Mouse (Mus musculus) forebrain, embryonic 11.5 days (tissue): ENCODE measurements around the gene Olfr13. TPM values are rescaled to one million over a fixed set of nuclear protein-coding genes. Genes with fewer than 3 reads are reported as not detected.
"Not testable (repeated sequence)": the region's sequence is repeated elsewhere in the genome, so short reads cannot be mapped to it uniquely, and the experiment has no call there.

ENCODE experiments used
- ATAC-seq: fragments of 200-750 bp; cut with Nextera tagmentation; replicated peaks from 2 replicates; pipeline ENCODE4 v1.8.0; 2017; ENCODE audit warnings: moderate TSS enrichment; ENCODE audit not compliant: low FRiP score
- DNase-seq: peaks from one replicate; pipeline ENCODE4 v3.0.0-alpha.2; 2017; ENCODE audit warnings: low spot score
- H3K27ac ChIP-seq: fragments of 300-500 bp; sonication (generic); 2 replicates; pipeline ENCODE4 v1.5.1; 2014; ENCODE audit warnings: low read depth, low read length
- H3K27me3 ChIP-seq: fragments of 300-500 bp; sonication (generic); 2 replicates; pipeline ENCODE4 v1.6.1; 2014; ENCODE audit warnings: mild to moderate bottlenecking, low read length, mixed read lengths; ENCODE audit not compliant: control insufficient read depth, insufficient read depth
- H3K36me3 ChIP-seq: fragments of 300-500 bp; sonication (generic); 2 replicates; pipeline ENCODE4 v1.6.1; 2014; ENCODE audit warnings: mild to moderate bottlenecking, low read length, moderate library complexity, mixed read lengths; ENCODE audit not compliant: control insufficient read depth, insufficient read depth
- H3K4me1 ChIP-seq: fragments of 300-500 bp; sonication (generic); replicated peaks from 2 replicates; pipeline ENCODE4 v1.6.1; 2014; ENCODE audit warnings: low read length, mixed read lengths; ENCODE audit not compliant: control insufficient read depth, insufficient read depth
- H3K4me2 ChIP-seq: fragments of 300-500 bp; sonication (generic); 2 replicates; pipeline ENCODE4 v1.6.1; 2014; ENCODE audit warnings: low read depth, mild to moderate bottlenecking, low read length, moderate library complexity, mixed read lengths; ENCODE audit not compliant: severe bottlenecking
- H3K4me3 ChIP-seq: fragments of 300-500 bp; sonication (generic); 2 replicates; pipeline ENCODE4 v1.5.1; 2014; ENCODE audit warnings: low read depth, low read length
- H3K9ac ChIP-seq: fragments of 300-500 bp; sonication (generic); 2 replicates; pipeline ENCODE4 v1.6.1; 2014; ENCODE audit warnings: low read length
- H3K9me3 ChIP-seq: fragments of 300-500 bp; sonication (generic); 2 replicates; pipeline ENCODE4 v1.6.1; 2016; ENCODE audit warnings: low read length, mixed read lengths; ENCODE audit not compliant: control insufficient read depth
- WGBS: fragments of 180-500 bp; shearing (Covaris S2); extraction: QIAGEN DNeasy Blood & Tissue Kit; methylation state at CpG from one replicate; pipeline ENCODE4 v1.1.7; 2014; 5-methylcytosine and 5-hydroxymethylcytosine counted together
- polyA plus RNA-seq: library from polyadenylated mRNA; unstranded; fragments of >200 nt; fragmentation: Nextera tagmentation; extraction: Ambion mirVana; gene quantifications from 2 replicates; pipeline ENCODE4 v1.2.1, GENCODE M21; 2014

Olfr13 gene
- not detected in 2 replicates for polyA plus RNA-seq

DNA sequence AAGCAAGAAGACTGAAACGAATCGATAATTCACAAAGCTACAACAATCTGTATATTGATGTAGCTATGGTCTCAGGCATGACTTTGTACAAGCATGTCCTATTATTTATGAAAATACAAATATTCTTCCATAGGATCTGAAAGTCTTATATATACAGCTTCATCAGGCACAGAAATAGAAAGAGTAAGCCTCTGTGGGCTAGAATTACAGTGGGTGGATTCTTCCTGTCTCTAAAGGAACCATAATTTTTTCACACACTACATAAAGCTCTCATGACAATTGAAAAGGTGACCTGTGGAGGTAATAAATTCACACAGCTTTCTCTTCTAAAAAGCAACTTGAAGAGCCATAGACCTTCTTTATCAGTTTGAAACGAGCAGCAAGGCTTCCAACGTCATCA lies at the start of gene Olfr13:
Gene Olfr13 (plus strand): TSS at position 301 of the 400 bp plus-strand sequence.
- Histone ChIP-seq H3K4me1 (no peaks in the 10 kb centered on the region), H3K27me3 (no peaks in the 10 kb centered on the region), H3K27ac (no peak within 1 kb of the TSS), H3K4me3 (no peak within 1 kb of the TSS), H3K36me3 (no peaks in the 10 kb centered on the region), H3K9me3 (no peaks in the 10 kb centered on the region), H3K4me2 (no peak within 1 kb of the TSS), H3K9ac (no peak within 1 kb of the TSS)
- 76% methylated on average over 4 of the region's 4 CpGs for WGBS
- DNase-seq: no peak
- ATAC-seq: no peak

DNA sequence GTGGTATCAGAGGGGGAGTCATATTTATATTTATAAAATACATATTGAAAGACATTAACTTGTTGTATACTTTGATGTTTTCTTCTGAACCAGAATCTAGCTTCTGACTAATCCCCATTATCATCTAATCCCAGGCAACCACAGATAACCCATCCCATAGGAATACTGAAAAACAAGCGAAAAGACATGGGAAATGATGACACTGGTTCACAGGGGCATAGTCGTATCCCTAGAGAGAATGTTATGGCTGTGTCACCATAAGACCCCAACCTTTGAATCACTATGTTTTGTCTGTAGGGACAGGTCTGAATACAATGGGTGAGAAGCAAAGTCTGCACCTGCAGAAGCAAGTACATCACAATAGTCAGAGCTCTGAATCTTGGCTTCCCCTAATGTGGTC lies 25.7 kb upstream of the Olfr13 start, which contains the start of gene Olfr237-ps1:
Gene Olfr237-ps1 (plus strand): TSS at position 301 of the 400 bp plus-strand sequence.
- H3K4me3 ChIP-seq, H3K9me3 ChIP-seq, DNase-seq, H3K27me3 ChIP-seq, H3K27ac ChIP-seq, ATAC-seq, H3K4me2 ChIP-seq, H3K36me3 ChIP-seq, H3K4me1 ChIP-seq, H3K9ac ChIP-seq: not testable (repeated sequence)
- 80% methylated on average over 2 of the region's 2 CpGs for WGBS

DNA sequence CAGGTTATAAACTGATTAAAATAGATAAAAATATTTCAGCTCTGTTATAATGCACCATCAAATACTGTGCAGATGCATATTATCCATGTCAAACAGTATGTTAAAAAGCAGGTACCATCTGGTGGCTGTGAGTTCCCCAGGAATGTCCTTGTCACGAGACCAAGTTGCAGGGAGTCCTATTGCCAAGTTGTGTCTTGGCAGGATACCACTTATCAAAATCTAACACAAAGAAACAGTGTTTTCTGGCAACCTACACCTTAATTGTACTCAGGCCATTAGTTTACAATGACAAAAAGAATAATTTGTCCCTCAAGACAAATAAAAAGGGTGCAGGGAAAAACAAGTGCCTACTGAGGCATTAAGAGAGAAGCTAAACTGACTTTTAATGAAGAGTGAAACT lies 12.4 kb upstream of the Olfr13 start:
- Histone ChIP-seq H3K4me3 (no peak overlapping the region), H3K4me1 (no peaks in the 10 kb centered on the region), H3K27me3 (no peaks in the 10 kb centered on the region), H3K9ac (no peak overlapping the region), H3K36me3 (no peaks in the 10 kb centered on the region), H3K4me2 (no peak overlapping the region), H3K27ac (no peak overlapping the region), H3K9me3 (no peaks in the 10 kb centered on the region)
- ATAC-seq (no peak), DNase-seq (no peak)
- WGBS: 65% methylated on average over 1 of the region's 1 CpGs

DNA sequence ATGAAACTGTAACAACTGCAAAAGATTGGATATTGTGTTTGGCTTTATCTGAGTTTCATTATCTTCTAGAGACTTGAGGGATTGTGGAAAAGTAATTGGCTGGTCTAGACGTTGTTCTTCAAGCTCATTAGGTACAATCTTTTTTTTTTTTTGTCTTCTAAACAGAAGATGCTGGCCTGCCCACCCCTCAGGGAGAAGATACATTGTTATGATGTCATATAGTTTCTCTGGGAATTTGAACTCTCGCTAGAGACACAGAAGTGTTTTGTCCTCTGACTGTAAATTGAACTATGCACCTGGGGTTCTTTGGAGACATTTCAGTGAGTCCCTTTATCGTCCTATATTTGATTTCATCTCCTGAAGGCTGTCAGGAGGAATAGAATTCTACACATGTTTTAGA lies 9.0 kb upstream of the Olfr13 start, which contains the start of gene Olfr437:
Gene Olfr437 (plus strand): TSS at position 301 of the 400 bp plus-strand sequence.
- no peaks in the 10 kb centered on the region for H3K27me3 ChIP-seq
- no peak within 1 kb of the TSS for H3K4me2 ChIP-seq
- no peaks in the 10 kb centered on the region for H3K4me1 ChIP-seq
- DNase-seq (no peak), ATAC-seq (no peak)
- WGBS: 62% methylated on average over 3 of the region's 3 CpGs
- H3K36me3 ChIP-seq: no peaks in the 10 kb centered on the region
- no peak within 1 kb of the TSS for H3K4me3 ChIP-seq
- no peaks in the 10 kb centered on the region for H3K9me3 ChIP-seq
- no peak within 1 kb of the TSS for H3K27ac ChIP-seq
- H3K9ac ChIP-seq: no peak within 1 kb of the TSS

DNA sequence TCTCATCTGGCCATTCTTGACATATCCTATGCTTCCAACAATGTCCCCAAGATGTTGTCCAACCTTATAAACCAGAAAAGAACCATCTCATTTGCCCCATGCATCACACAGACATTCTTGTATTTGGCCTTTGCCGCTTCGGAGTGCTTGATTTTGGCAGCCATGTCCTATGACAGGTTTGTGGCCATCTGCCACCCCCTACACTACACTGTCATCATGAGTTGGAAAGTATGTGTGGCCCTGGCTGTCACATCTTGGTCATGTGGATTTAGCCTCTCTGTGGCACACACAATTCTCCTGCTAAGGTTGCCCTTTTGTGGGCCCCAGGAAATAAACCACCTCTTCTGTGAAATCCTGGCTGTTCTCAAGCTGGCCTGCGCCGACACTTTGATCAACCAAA lies 4.7 kb upstream of the Olfr13 start:
- H3K4me3 ChIP-seq: no peak overlapping the region
- no peak overlapping the region for H3K27ac ChIP-seq
- WGBS: 91% methylated on average over 4 of the region's 4 CpGs
- ATAC-seq: no peak
- H3K4me1 ChIP-seq: no peaks in the 10 kb centered on the region
- no peak overlapping the region for H3K9ac ChIP-seq
- no peak for DNase-seq
- no peak overlapping the region for H3K4me2 ChIP-seq
- H3K36me3 ChIP-seq: no peaks in the 10 kb centered on the region
- no peaks in the 10 kb centered on the region for H3K27me3 ChIP-seq
- no peaks in the 10 kb centered on the region for H3K9me3 ChIP-seq

DNA sequence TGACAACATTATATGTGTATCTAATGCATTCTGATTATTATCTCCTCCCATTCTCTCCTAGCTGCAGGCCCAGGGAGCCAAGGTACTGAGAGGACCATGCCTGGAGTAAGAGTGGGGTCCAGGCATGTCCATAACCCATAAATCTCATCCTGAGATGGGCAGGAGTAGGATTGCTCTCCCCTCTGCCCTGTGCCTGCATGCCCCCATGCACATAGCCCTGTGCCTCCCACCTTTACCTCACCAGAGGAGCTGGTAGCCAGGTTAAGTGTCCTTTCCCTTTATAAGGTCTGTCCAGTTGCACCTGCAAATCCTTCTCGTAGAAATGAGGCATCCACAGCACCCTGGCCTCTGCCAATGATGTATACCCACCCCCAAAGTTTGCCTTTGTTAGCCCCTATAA lies 6.2 kb downstream of the Olfr13 start:
- Histone ChIP-seq H3K4me1 (no peaks in the 10 kb centered on the region), H3K4me3 (no peak overlapping the region), H3K4me2 (no peak overlapping the region), H3K9me3 (no peaks in the 10 kb centered on the region), H3K27me3 (no peaks in the 10 kb centered on the region), H3K36me3 (no peaks in the 10 kb centered on the region), H3K9ac (no peak overlapping the region), H3K27ac (no peak overlapping the region)
- ATAC-seq (no peak), DNase-seq (no peak)
- 76% methylated on average over 1 of the region's 1 CpGs for WGBS

DNA sequence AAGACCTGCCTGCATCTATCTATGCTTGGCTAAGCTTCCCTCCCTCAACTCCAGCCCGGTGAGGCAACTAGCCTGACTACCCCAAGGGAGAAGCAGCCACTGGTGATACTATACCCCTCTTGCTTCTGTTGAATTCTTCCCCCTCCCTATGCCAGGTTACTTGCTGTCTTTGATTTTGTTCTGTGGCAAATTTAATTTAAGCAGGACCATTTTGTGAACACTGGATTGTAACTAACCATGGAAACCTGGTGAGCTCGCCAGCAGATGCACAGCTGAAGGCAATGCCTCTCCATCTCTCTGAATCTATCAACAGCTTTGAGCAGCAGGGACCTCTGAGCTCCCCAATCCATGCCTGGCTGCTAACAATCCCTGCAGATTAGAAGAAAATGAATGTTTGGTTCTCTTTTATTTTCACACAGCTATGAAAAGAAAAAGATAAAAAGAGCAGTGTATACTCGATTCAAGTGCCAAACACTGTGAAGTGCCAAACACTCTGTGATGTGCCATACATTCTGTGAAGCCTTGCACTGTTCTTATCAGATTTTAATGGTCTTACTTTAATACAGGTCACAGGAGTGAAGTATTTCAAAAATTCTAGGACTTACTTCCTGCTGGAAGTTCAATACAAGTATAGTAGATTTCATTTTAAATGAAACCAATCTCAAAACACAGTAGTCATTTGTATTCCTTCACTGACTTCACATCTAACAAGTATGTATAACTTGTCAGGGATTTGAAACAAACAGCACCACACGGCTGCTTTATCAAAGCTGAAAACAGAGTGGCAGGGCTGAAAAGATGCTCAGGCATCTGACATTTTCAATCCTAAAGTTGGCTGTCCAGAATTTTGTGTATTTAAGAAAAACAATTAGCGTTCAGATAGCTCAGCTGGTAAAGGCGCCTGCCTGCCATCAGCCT lies 6.9 kb downstream of the Olfr13 start:
- Histone ChIP-seq H3K9ac (no peak overlapping the region), H3K27me3 (no peaks in the 10 kb centered on the region), H3K4me1 (no peaks in the 10 kb centered on the region), H3K4me3 (no peak overlapping the region), H3K9me3 (no peaks in the 10 kb centered on the region), H3K27ac (no peak overlapping the region), H3K36me3 (no peaks in the 10 kb centered on the region), H3K4me2 (no peak overlapping the region)
- WGBS: 75% methylated on average over 6 of the region's 6 CpGs
- DNase-seq: no peak
- no peak for ATAC-seq

DNA sequence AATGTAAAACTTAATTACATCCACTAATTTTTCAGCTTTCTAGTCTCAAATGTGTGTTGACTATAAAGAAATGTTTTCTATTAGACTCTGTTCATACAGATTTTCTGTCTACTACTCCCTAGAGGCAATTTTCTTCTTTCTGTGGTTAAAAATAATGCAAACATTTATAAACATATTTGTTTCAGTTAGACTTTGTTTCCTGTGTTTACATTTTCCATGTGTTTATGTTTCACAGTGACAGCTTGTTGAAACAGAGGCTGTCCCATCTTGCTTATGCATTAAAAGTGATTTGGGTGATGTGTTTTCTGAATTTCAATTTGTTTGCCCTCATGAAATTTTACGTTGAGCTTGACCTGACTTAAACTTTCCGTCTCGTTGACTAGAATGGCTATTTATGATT lies 19.0 kb downstream of the Olfr13 start:
- no peaks in the 10 kb centered on the region for H3K9me3 ChIP-seq
- no peak for ATAC-seq
- DNase-seq: no peak
- no peak overlapping the region for H3K27ac ChIP-seq
- 90% methylated on average over 3 of the region's 3 CpGs for WGBS
- no peak overlapping the region for H3K9ac ChIP-seq
- no peaks in the 10 kb centered on the region for H3K4me1 ChIP-seq
- no peaks in the 10 kb centered on the region for H3K36me3 ChIP-seq
- no peak overlapping the region for H3K4me2 ChIP-seq
- H3K27me3 ChIP-seq: no peaks in the 10 kb centered on the region
- H3K4me3 ChIP-seq: no peak overlapping the region

DNA sequence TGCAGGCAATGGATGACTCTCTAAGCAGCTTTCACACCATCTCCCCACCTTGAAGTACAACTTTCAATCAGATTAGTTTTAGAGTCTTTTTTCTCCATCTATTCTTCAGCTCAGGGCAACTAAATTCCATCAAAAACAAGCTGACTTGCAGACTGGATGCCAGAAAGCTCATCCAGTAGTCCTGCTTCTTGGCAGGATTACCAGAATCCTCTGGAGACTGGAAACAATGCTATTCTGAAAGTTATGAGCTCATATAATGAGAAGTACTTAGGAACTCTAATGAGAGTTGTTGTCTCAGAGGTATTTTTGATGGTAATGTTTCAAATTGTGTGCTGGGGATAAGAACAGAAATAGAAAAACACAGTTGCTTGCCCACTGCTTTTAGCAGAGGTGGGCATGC lies 24.8 kb downstream of the Olfr13 start, which contains the start of gene Olfr435:
Gene Olfr435 (plus strand): TSS at position 366 of the 400 bp plus-strand sequence.
- Histone ChIP-seq H3K9me3 (no peaks in the 10 kb centered on the region), H3K4me3 (no peak within 1 kb of the TSS), H3K4me2 (no peak within 1 kb of the TSS), H3K27ac (no peak within 1 kb of the TSS), H3K36me3 (no peaks in the 10 kb centered on the region), H3K9ac (no peak within 1 kb of the TSS), H3K4me1 (no peaks in the 10 kb centered on the region), H3K27me3 (no peaks in the 10 kb centered on the region)
- DNase-seq (no peak), ATAC-seq (no peak)
